Mouse (Mus musculus) hindbrain, embryonic 11.5 days (tissue): ENCODE measurements around the gene Kdelc2. TPM values are rescaled to one million over a fixed set of nuclear protein-coding genes. Genes with fewer than 3 reads are reported as not detected.

ENCODE experiments used
- ATAC-seq: fragments of 200-750 bp; cut with Nextera tagmentation; 2 replicates; pipeline ENCODE4 v1.8.0; 2017; ENCODE audit warnings: mild to moderate bottlenecking, moderate TSS enrichment, moderate library complexity; ENCODE audit not compliant: low FRiP score
- DNase-seq: peaks from one replicate; pipeline ENCODE4 v3.0.0-alpha.2; 2015; ENCODE audit warnings: low spot score
- H3K27ac ChIP-seq: fragments of 300-500 bp; sonication (generic); 2 replicates; pipeline ENCODE4 v1.5.1; 2014; ENCODE audit warnings: mild to moderate bottlenecking, low read depth, low read length
- H3K27me3 ChIP-seq: fragments of 300-500 bp; sonication (generic); 2 replicates; pipeline ENCODE4 v1.6.1; 2014; ENCODE audit warnings: mild to moderate bottlenecking, low read length, moderate library complexity, mixed read lengths; ENCODE audit not compliant: control insufficient read depth, insufficient read depth
- H3K36me3 ChIP-seq: fragments of 300-500 bp; sonication (generic); 2 replicates; pipeline ENCODE4 v1.6.1; 2014; ENCODE audit warnings: mild to moderate bottlenecking, low read length, moderate library complexity, mixed read lengths; ENCODE audit not compliant: control insufficient read depth, insufficient read depth
- H3K4me1 ChIP-seq: fragments of 300-500 bp; sonication (generic); replicated peaks from 2 replicates; pipeline ENCODE4 v1.6.1; 2014; ENCODE audit warnings: low read length, mixed read lengths; ENCODE audit not compliant: control insufficient read depth, insufficient read depth
- H3K4me2 ChIP-seq: fragments of 300-500 bp; sonication (generic); replicated peaks from 2 replicates; pipeline ENCODE4 v1.6.1; 2014; ENCODE audit warnings: mild to moderate bottlenecking, low read depth, low read length
- H3K4me3 ChIP-seq: fragments of 300-500 bp; sonication (generic); 2 replicates; pipeline ENCODE4 v1.5.1; 2014; ENCODE audit warnings: low read depth, low read length
- H3K9ac ChIP-seq: fragments of 300-500 bp; sonication (generic); 2 replicates; pipeline ENCODE4 v1.6.1; 2014; ENCODE audit warnings: low read depth, low read length
- H3K9me3 ChIP-seq: fragments of 300-500 bp; sonication (generic); 2 replicates; pipeline ENCODE4 v1.6.1; 2016; ENCODE audit warnings: low read length; ENCODE audit not compliant: control insufficient read depth
- WGBS: fragments of 180-500 bp; shearing (Covaris S2); extraction: QIAGEN DNeasy Blood & Tissue Kit; methylation state at CpG from one replicate; pipeline ENCODE4 v1.1.7; 2014; 5-methylcytosine and 5-hydroxymethylcytosine counted together
- polyA plus RNA-seq: library from polyadenylated mRNA; unstranded; fragments of >200 nt; fragmentation: Nextera tagmentation; extraction: Ambion mirVana; gene quantifications from 2 replicates; pipeline ENCODE4 v1.2.1, GENCODE M21; 2014

Gene Kdelc2
- polyA plus RNA-seq: 10.4 and 11.7 TPM in 2 replicates

GRCm38 (mm10) chr9:53383951-53384866 lies at the start of gene Kdelc2:
Gene Kdelc2, plus strand, starts transcription at chr9:53384025.
- peak within 1 kb of the TSS; percentile 63 for H3K4me3 ChIP-seq
- no peaks in the 10 kb centered on the region for H3K36me3 ChIP-seq
- peak; percentile 80 for DNase-seq
- H3K9ac ChIP-seq: peak within 1 kb of the TSS; percentile 81
- H3K4me2 ChIP-seq: peak within 1 kb of the TSS; percentile 82
- WGBS: under 1% methylated on average over 62 of the region's 75 CpGs
- H3K27ac ChIP-seq: peak within 1 kb of the TSS; percentile 52
- H3K9me3 ChIP-seq: no peaks in the 10 kb centered on the region
- H3K4me1 ChIP-seq: no peaks in the 10 kb centered on the region
- peak; percentile 96 for ATAC-seq
- H3K27me3 ChIP-seq: no peaks in the 10 kb centered on the region

- Histone ChIP-seq H3K9ac (no peak overlapping the region), H3K4me3 (no peak overlapping the region), H3K4me1 (no peaks in the 10 kb centered on the region), H3K27me3 (no peaks in the 10 kb centered on the region), H3K9me3 (0 out of 2 replicates have a peak, but pooled peaks cover 3% of the 10 kb centered on the region), H3K36me3 (no peaks in the 10 kb centered on the region), H3K4me2 (no peak overlapping the region), H3K27ac (no peak overlapping the region)
- DNase-seq: no peak
- no peak for ATAC-seq
- WGBS: 92% methylated on average over 3 of the region's 3 CpGs
Measured at GRCm38 (mm10) chr9:53335131-53335530, 48.7 kb upstream of the Kdelc2 start.

GRCm38 (mm10) chr9:53339603-53340002 lies 44.2 kb upstream of the Kdelc2 start:
- DNase-seq (no peak), ATAC-seq (no peak)
- Histone ChIP-seq H3K4me3 (no peak overlapping the region), H3K4me1 (no peaks in the 10 kb centered on the region), H3K36me3 (no peaks in the 10 kb centered on the region), H3K27me3 (no peaks in the 10 kb centered on the region), H3K9ac (no peak overlapping the region), H3K4me2 (no peak overlapping the region), H3K9me3 (no peaks in the 10 kb centered on the region), H3K27ac (no peak overlapping the region)
- 86% methylated on average over 7 of the region's 7 CpGs for WGBS

GRCm38 (mm10) chr9:53340328-53340916 lies 43.4 kb upstream of the Kdelc2 start:
- Histone ChIP-seq H3K27me3 (no peaks in the 10 kb centered on the region), H3K27ac (no peak overlapping the region), H3K9me3 (no peaks in the 10 kb centered on the region), H3K9ac (no peak overlapping the region), H3K36me3 (no peaks in the 10 kb centered on the region), H3K4me3 (no peak overlapping the region), H3K4me1 (no peaks in the 10 kb centered on the region), H3K4me2 (no peak overlapping the region)
- ATAC-seq (no peak), DNase-seq (peak; percentile 22)
- 55% methylated on average over 17 of the region's 17 CpGs for WGBS

- Histone ChIP-seq H3K36me3 (no peaks in the 10 kb centered on the region), H3K9ac (no peak overlapping the region), H3K4me2 (peak overlapping the region; percentile 29), H3K4me1 (no peaks in the 10 kb centered on the region), H3K9me3 (no peaks in the 10 kb centered on the region), H3K4me3 (peak overlapping the region; percentile 24), H3K27me3 (no peaks in the 10 kb centered on the region), H3K27ac (no peak overlapping the region)
- no peak for ATAC-seq
- DNase-seq: peak; percentile 35
- 12% methylated on average over 14 of the region's 14 CpGs for WGBS
Measured at GRCm38 (mm10) chr9:53340969-53341368, 42.9 kb upstream of the Kdelc2 start.

- no peak overlapping the region for H3K27ac ChIP-seq
- no peak for DNase-seq
- no peaks in the 10 kb centered on the region for H3K4me1 ChIP-seq
- WGBS: 89% methylated on average over 3 of the region's 3 CpGs
- H3K27me3 ChIP-seq: no peaks in the 10 kb centered on the region
- no peak overlapping the region for H3K4me3 ChIP-seq
- ATAC-seq: no peak
- H3K9ac ChIP-seq: no peak overlapping the region
- H3K4me2 ChIP-seq: no peak overlapping the region
- H3K36me3 ChIP-seq: no peaks in the 10 kb centered on the region
- no peaks in the 10 kb centered on the region for H3K9me3 ChIP-seq
Measured at GRCm38 (mm10) chr9:53341981-53342380, 41.8 kb upstream of the Kdelc2 start.

GRCm38 (mm10) chr9:53344646-53345432 lies 39.0 kb upstream of the Kdelc2 start:
- Histone ChIP-seq H3K36me3 (no peaks in the 10 kb centered on the region), H3K27ac (no peak overlapping the region), H3K9me3 (no peaks in the 10 kb centered on the region), H3K4me2 (no peak overlapping the region), H3K9ac (no peak overlapping the region), H3K4me3 (no peak overlapping the region), H3K4me1 (no peaks in the 10 kb centered on the region), H3K27me3 (no peaks in the 10 kb centered on the region)
- 90% methylated on average over 9 of the region's 9 CpGs for WGBS
- no peak for ATAC-seq
- no peak for DNase-seq

GRCm38 (mm10) chr9:53345728-53346127 lies 38.1 kb upstream of the Kdelc2 start:
- Histone ChIP-seq H3K27me3 (no peaks in the 10 kb centered on the region), H3K9ac (no peak overlapping the region), H3K4me3 (no peak overlapping the region), H3K4me1 (no peaks in the 10 kb centered on the region), H3K36me3 (no peaks in the 10 kb centered on the region), H3K27ac (no peak overlapping the region), H3K4me2 (no peak overlapping the region), H3K9me3 (no peaks in the 10 kb centered on the region)
- 67% methylated on average over 3 of the region's 3 CpGs for WGBS
- ATAC-seq (no peak), DNase-seq (no peak)
